Mouse (Mus musculus): ENCODE measurements around the gene Olfr728. TPM values are rescaled to one million over a fixed set of nuclear protein-coding genes. Genes with fewer than 3 reads are reported as not detected.

Gene Olfr728
- not detected in 2 replicates for total RNA-seq (2015; ENCODE audit: low replicate concordance)
- not detected in 2 replicates for total RNA-seq (2017; ENCODE audit: low replicate concordance)

DNA sequence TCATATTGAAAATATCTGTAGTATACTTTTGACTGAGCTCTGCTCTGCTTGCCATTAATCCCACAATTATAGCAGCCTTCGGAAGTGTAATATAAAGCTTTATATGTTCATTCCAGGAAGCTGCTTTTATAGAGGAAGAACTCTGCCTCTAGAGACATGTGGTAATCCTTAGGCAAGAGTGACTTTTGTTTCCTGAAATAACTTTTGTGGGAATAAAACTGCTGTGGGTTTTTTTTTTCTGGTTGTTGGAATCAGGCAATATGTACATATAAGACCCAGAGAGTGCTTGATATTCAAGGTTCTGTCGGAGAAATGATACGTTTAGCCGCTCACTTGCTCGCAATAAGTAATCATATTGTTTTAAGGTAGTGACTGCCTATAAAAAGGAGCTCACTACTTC, at the start of gene Olfr728:
Gene Olfr728, minus strand, starts transcription at position 101 of the 400 bp plus-strand sequence.
- ATAC-seq (replicated peaks; ENCODE audit: low FRiP score, poor library complexity, severe bottlenecking), result no peak

DNA sequence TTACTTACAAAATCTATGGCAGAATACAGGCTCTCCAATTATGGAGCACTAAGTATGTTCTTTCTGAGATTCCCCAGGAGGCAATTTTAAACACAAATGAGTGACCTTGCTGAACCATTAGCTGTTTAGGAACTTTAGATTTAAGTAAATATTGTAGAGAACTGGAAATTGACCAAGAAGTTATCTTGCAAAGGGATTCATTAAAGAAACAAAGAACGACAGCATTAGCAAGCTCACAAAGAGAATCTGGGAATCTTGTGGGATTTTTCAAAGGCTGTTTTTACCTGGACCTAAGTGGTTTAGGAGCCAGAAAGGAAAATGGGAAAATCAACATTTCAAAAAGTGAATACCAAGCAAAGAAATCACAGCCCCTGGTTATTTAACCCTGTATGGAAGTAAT, 45.6 kb upstream of the Olfr728 start, which contains the start of gene Olfr730:
Gene Olfr730, minus strand, starts transcription at position 101 of the 400 bp plus-strand sequence.
- no peak for ATAC-seq (replicated peaks; ENCODE audit: low FRiP score, poor library complexity, severe bottlenecking)

DNA sequence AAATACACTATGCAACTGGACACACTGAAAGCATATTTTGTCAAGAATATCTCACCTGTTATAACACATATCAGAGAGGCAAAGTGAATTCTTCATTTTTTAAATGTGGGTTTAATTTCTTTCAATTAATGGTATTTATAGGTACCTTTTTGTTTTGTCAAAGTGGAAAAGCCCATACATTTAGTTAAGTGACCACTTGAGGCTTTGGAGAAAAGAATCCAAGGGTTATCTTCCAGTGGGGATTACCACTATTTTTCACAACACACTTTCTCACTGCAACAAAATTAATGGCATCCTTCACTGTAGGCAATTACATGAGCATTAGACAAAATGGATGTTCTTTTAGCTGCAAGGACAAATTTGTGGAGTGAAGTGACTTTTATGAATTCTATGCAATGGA, 10.3 kb upstream of the Olfr728 start, which contains the start of gene Olfr729:
Gene Olfr729, minus strand, starts transcription at position 101 of the 400 bp plus-strand sequence.
- ATAC-seq (replicated peaks; ENCODE audit: low FRiP score, poor library complexity, severe bottlenecking), result no peak

DNA sequence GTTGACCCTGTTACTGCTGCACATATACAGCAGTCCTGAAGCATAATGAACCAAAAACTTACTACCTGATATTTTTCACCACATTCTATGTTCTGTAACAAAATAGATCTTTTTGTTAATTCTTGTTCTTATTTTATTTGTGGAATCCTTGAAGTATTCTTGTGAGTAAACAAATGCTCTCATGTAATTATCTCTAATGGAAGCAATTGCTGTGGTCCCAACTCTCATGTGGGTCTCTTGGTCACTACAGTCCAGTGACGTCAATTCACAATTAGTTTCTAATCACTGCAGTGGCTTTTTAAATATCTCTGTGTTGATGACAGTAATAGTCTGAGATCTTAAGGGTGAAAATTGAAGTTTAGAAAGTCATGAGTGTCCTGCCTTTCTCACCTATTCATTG, 19.6 kb downstream of the Olfr728 start, which contains the start of gene Olfr727:
Gene Olfr727, plus strand, starts transcription at position 301 of the 400 bp plus-strand sequence.
- ATAC-seq (replicated peaks; ENCODE audit: low FRiP score, poor library complexity, severe bottlenecking), result no peak

DNA sequence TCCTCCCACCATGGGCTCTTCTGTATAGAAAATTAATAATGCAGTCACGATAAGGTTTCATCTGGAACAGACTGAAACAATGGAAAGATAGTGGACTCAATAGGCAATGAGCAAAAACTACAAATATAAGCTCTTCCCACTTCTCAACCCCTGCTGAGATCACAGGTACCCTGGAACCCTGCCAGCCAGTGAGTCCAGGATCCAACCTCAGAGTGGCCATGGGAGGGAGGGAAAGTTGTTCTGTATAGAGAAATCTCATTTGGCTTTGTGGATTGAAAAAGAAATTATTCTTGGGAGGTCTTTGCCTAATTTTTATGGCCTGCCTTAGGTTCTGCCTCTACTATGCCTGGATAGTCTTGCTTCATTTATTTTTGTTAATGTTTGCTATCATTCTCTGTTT, 51.6 kb downstream of the Olfr728 start, which contains the start of gene Olfr726:
Gene Olfr726, minus strand, starts transcription at position 101 of the 400 bp plus-strand sequence.
- ATAC-seq (replicated peaks; ENCODE audit: low FRiP score, poor library complexity, severe bottlenecking), result no peak

Other genes starting within 250 kb of the Olfr728 start
- gene Olfr722, start 240.7 kb downstream of the Olfr728 start, total RNA-seq (2015; ENCODE audit: low replicate concordance), result not detected in 2 replicates
- not detected in 2 replicates for gene Olfr722, start 240.7 kb downstream of the Olfr728 start, total RNA-seq (2017; ENCODE audit: low replicate concordance)
- not detected in 2 replicates for gene Olfr723, start 210.9 kb downstream of the Olfr728 start, total RNA-seq (2015; ENCODE audit: low replicate concordance)
- gene Olfr723, start 210.9 kb downstream of the Olfr728 start, total RNA-seq (2017; ENCODE audit: low replicate concordance), result not detected in 2 replicates
- not detected in 2 replicates for gene Olfr724, start 179.4 kb downstream of the Olfr728 start, total RNA-seq (2015; ENCODE audit: low replicate concordance)
- not detected in 2 replicates for gene Olfr724, start 179.4 kb downstream of the Olfr728 start, total RNA-seq (2017; ENCODE audit: low replicate concordance)
- not detected in 2 replicates for gene Olfr725, start 102.3 kb downstream of the Olfr728 start, total RNA-seq (2015; ENCODE audit: low replicate concordance)
- not detected in 2 replicates for gene Olfr725, start 102.3 kb downstream of the Olfr728 start, total RNA-seq (2017; ENCODE audit: low replicate concordance)
- gene Olfr726, start 51.7 kb downstream of the Olfr728 start, total RNA-seq (2015; ENCODE audit: low replicate concordance), result not detected in 2 replicates
- not detected in 2 replicates for gene Olfr726, start 51.7 kb downstream of the Olfr728 start, total RNA-seq (2017; ENCODE audit: low replicate concordance)
- not detected in 2 replicates for gene Olfr727, start 19.5 kb downstream of the Olfr728 start, total RNA-seq (2015; ENCODE audit: low replicate concordance)
- gene Olfr727, start 19.5 kb downstream of the Olfr728 start, total RNA-seq (2017; ENCODE audit: low replicate concordance), result not detected in 2 replicates
- gene Olfr729, start 10.2 kb upstream of the Olfr728 start, total RNA-seq (2015; ENCODE audit: low replicate concordance), result not detected in 2 replicates
- gene Olfr729, start 10.2 kb upstream of the Olfr728 start, total RNA-seq (2017; ENCODE audit: low replicate concordance), result not detected in 2 replicates
- not detected in 2 replicates for gene Olfr730, start 45.5 kb upstream of the Olfr728 start, total RNA-seq (2015; ENCODE audit: low replicate concordance)
- not detected in 2 replicates for gene Olfr730, start 45.5 kb upstream of the Olfr728 start, total RNA-seq (2017; ENCODE audit: low replicate concordance)
- not detected in 2 replicates for gene Olfr731, start 99.2 kb upstream of the Olfr728 start, total RNA-seq (2015; ENCODE audit: low replicate concordance)
- not detected in 2 replicates for gene Olfr731, start 99.2 kb upstream of the Olfr728 start, total RNA-seq (2017; ENCODE audit: low replicate concordance)
- not detected in 2 replicates for gene Olfr732, start 141.5 kb upstream of the Olfr728 start, total RNA-seq (2015; ENCODE audit: low replicate concordance)
- gene Olfr732, start 141.5 kb upstream of the Olfr728 start, total RNA-seq (2017; ENCODE audit: low replicate concordance), result not detected in 2 replicates
- not detected in 2 replicates for gene Olfr733, start 158.8 kb upstream of the Olfr728 start, total RNA-seq (2015; ENCODE audit: low replicate concordance)
- 0.26 TPM in 1 of 2 replicates, not detected in the other for gene Olfr733, start 158.8 kb upstream of the Olfr728 start, total RNA-seq (2017; ENCODE audit: low replicate concordance)
- not detected in 2 replicates for gene Olfr734, start 184.1 kb upstream of the Olfr728 start, total RNA-seq (2015; ENCODE audit: low replicate concordance)
- gene Olfr734, start 184.1 kb upstream of the Olfr728 start, total RNA-seq (2017; ENCODE audit: low replicate concordance), result not detected in 2 replicates
- not detected in 2 replicates for gene Olfr735, start 206.2 kb upstream of the Olfr728 start, total RNA-seq (2015; ENCODE audit: low replicate concordance)
- gene Olfr735, start 206.2 kb upstream of the Olfr728 start, total RNA-seq (2017; ENCODE audit: low replicate concordance), result not detected in 2 replicates
- gene Tlr11, start 215.2 kb upstream of the Olfr728 start, total RNA-seq (2015; ENCODE audit: low replicate concordance), result not detected in 2 replicates
- gene Tlr11, start 215.2 kb upstream of the Olfr728 start, total RNA-seq (2017; ENCODE audit: low replicate concordance), result not detected in 2 replicates
- not detected in 2 replicates for gene Olfr736, start 238.5 kb upstream of the Olfr728 start, total RNA-seq (2015; ENCODE audit: low replicate concordance)
- gene Olfr736, start 238.5 kb upstream of the Olfr728 start, total RNA-seq (2017; ENCODE audit: low replicate concordance), result not detected in 2 replicates